Mouse (Mus musculus) urinary bladder, postnatal 10 days (tissue): Measurements from ENCODE around the gene Crygd.
A peak's percentile ranks its signal among the peaks of the same experiment; 100 is the strongest.
"Not testable (repeated sequence)": the region's sequence is repeated elsewhere in the genome, so short reads cannot be mapped to it uniquely, and the experiment has no call there.

Source experiments
- DNase-seq: peaks from one replicate; pipeline ENCODE4 v3.0.0; 2022; ENCODE audit warnings: low spot score

The Crygd gene

DNA sequence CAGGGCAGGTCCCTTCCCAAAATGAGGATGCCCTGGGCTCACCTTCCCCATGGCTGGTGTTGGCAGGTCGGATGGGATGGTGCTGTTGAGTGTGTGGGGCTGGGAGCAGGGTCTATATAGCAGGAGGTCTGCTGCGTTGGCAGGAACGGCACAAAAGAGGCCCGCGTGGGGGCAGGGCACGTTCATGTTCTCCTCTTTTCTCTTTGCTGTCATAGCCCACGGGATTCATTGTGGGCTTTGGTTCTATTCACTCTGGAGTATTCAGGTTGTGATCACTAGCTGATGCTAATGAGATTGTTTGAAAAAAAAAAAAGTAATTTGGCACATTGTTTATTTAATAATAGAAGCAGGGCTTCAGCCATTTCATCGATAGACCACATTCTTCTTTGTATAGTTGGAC, at the start of gene Crygd:
TSS of gene Crygd (minus strand) at position 101 of the 400 bp plus-strand sequence.
- no peak for DNase-seq

DNA sequence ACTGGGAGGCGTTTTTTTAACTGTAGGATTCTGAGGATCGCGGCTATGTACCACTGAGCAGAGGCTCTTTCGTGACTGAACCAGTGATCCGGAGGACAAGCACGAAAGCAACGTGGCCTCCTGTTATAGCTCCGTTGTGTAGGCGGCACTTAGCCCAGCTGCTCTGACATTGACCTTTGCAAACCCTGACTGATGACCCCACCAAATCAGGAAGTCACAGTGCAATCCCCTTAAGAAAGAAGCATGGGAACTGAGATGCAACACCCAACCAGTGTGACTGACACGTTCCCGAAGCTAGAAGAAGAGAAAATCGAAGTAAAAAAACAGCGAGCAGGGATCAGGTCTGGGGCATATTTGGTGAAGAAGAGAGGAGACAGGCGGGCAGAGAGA, 49.5 kb upstream of the Crygd start:
- DNase-seq, result no peak

DNA sequence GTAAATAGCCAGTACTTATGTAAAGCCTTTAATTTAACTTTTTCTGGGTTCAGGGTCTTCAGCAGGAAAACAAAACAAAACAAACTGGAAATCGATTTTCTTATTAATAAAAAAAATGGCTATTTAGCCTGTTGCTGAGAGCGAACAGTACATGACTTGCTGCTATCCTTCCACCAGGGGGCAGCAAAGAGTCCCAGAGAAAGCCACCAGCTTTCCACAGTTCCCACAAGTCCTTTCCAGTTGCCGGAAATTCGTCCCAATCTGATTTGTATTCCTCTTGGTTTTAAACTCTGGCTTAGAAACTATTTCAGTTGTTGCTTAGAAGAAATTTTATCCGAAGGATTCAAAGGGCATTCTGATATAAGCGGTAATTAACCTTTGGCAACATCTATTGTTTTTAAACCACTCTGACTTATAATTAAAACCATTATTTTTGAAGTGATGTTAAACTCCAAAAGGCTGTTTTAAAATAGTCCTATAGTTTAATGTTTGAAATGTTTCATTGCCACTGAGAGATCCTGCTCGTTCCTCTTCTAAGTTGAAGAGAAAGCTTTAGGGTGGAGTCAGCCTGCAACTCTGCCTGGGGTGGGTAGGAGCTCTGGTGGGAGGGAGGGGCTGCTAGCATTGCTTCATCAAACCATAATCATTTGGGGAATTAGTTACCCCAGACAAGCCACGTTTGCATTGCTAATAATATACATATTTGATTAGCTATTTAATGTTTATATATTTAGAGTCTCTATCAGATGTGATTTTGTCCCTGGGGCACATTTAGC, 49.0 kb upstream of the Crygd start:
- peak; percentile 36 for DNase-seq

DNA sequence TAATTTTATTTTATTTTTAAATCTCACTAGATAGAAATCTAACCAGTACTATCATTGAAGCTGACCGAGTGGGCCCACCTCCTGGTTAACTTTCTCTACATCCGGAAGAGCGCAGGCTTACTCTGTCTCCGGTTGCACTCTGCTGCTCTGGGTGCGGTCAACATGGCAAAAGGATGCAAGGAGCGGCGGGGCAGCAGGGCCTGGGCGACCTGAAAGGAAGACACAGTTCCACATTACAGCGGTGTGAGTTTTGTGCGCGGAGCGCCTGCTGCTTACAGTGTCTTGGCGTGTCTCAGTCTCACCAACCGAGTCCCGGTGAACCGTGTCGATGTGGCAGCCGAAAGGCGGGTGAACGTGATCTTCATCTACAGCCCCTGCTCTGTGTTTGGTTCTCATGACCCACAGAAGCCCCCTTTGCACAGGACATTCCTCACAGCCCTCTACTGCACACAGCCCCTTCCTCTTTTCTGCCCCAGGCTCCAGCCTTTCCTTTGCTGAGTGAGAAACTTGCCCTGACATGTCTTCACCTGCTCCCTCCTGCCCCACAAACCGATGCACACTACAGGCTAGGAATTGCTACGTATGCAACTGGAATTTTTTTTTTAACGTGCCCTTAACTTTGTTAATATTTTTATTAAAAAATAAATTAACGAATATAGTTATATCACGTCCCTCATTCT, 46.6 kb upstream of the Crygd start:
- no peak for DNase-seq

DNA sequence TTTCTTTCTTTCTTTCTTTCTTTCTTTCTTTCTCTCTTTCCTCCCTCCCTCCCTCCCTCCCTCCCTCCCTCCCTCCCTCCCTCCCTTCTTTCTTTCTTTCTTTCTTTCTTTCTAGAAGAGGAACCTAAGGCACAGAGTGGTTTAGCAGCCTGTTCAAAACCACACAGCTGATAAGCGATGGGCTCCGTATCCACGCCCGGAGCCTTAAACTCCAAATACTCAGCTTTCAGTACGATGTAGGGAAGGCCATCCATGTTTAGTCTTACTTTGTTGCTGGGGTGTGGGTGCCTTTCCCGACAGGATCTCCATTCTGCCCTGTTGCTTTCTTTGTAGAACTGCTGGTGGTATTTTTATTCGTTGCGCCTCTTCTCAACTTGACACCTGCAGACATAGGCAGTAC, 45.9 kb upstream of the Crygd start:
- no peak for DNase-seq

DNA sequence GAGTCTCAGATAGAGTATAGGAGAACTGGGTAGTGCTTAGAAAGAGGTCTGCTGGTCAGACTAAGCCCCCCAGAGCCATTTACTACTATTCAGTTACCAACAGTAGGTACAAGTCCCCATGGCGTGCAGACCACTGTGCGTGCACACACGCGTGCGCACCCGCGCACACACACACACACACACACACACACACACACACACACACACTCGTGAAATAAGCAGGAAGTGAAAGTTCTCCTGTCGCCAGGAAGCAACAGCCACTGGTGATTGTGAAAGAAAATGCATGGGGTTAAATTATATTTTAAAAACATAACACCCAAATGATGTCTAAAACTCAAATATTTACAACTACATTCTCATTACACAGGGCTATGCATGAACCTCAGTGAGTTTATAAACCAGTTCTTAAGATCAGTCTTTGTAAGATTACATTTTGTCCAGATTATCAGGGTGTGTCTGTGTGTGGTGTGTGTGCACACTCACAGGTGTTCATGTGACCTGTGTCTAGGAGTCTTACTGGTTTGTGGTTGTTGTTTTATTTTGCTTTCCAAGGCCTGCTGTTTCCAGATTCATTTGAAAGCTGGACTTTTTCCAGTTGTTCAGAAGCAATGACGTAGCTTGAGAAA, 44.5 kb upstream of the Crygd start:
- no peak for DNase-seq

DNA sequence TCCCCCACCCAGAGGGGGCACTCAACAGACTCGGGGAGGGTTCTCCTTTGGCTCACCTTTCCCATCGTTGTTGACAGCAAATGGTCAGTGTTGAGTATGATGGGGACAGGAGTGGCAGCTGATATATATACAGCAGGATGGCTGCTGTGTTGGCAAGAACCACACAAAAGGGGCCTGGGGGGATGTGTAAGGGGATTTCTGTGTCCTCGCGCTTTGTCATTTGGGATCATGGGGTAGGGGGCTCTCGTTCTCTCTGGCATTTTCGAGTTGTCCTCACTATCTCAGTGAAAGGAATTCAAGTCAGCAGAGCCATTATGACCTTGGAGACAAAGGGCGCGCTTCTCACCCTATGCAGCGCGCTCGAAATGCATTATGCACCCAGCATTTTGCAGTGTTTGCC, 40.0 kb upstream of the Crygd start, which contains the start of gene Cryga:
TSS of gene Cryga (minus strand) at position 101 of the 400 bp plus-strand sequence.
- no peak for DNase-seq

DNA sequence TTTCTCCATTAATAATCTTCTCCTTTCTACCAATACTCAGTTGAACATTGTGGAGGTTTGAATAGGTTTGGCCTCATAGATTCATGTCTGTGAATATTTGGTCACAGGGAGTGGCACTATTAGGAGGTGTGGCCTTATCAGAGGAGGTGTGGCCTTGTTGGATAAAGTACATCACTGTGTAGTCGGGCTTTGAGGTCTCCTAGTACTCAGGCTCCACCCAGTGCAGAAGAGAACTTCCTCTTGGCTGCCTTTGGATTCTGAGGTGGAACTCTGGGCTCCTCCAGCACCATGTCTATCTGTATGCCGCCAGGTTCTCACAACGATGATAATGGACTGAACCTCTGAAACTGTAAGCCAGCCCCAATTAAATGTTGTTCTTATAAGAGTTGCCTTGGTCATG, 33.7 kb upstream of the Crygd start:
- no peak for DNase-seq

DNA sequence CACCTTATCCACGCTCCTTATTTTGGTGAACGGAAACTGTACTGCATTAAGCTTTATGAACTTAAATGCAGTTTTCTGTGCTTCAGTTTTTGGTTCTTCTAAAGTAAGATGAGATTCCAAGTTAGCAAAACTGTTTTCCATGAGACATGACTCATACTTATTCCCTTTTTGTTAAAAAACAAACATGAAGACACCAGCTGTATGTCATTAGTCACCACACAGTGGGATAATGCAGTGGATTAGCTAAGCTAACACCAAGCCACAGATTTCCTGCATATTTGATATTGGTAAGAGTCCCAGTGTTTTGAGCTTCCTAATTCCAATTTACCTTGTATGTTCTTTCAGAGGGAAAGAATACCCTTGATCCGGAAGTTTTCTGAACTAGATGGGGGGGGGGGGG, 28.3 kb upstream of the Crygd start:
- DNase-seq, result no peak

DNA sequence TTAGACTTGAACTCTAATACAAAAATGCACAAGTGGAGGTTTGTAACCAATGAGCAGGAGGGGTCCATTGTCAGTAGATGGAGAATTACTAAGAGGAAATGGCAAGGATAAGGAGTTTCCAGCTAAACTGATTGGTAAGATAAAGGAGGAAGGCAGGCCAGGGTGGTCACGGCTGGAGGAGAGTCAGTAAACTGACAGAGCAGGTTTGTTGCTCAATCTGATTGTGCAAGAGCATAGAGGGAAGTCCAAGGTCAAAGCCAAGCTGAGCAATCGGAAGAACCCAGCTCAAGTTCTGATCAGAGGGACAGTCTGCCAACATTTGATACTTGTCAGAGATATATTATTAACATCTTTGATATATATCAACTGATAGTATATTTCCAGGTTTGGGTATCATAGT, 27.1 kb upstream of the Crygd start:
- DNase-seq, result no peak

DNA sequence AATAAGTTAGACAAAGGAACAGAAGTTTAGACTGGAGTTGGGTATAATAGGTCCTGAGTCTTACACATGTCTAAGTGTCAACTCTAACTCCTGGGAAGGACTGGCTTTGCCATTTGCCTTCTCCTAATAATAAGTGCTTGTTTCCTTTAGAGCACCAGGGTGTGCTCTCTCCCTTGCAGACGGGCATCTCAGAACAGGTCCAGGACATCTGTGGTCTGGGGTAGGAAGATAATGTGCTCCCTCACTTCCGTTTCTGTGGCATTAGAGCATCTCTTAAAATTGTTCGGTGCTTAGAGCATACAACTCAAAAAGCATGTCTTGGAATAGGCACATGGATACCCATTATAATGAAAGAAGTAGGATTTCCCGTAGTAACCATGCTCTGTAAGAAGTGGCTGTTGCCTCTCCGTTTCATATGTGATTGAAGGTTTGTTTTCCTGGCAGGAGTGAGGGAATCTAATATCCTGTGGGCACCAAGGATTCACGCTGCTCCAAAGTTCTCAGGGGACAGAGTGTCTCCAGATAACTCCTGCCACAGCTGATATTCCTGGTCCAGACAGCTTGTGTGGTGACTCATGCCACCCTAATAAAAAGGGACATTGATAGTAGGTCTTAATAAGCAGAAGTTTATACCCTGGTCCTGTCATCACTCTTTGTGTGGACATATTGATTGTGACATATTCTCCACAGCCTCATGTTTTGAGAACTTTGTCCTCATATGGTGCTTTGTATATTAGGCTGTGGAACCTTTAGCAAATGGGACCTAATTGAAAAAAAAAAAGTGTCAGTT, 25.5 kb upstream of the Crygd start:
- no peak for DNase-seq

DNA sequence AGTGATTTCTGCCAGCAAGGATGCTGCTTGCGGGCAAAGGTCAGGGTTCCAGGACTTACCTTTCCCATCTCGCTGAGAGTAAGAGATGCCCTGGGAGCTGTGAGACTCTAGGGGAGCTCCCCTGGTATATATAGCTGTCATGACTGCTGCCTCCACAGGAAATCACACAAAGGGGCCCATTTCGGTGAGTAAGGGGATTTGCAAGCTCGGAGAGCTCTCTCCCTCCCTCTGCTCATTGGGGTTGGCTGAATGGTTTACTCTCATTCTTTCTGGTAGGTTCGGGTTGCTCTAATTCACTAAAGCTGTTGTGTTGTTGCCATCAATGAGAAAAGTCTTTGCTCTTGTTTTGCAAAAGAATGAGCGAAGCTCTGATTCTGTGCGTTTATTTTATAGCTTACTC, 18.9 kb upstream of the Crygd start, which contains the start of gene Crygb:
TSS of gene Crygb (minus strand) at position 101 of the 400 bp plus-strand sequence.
- no peak for DNase-seq

DNA sequence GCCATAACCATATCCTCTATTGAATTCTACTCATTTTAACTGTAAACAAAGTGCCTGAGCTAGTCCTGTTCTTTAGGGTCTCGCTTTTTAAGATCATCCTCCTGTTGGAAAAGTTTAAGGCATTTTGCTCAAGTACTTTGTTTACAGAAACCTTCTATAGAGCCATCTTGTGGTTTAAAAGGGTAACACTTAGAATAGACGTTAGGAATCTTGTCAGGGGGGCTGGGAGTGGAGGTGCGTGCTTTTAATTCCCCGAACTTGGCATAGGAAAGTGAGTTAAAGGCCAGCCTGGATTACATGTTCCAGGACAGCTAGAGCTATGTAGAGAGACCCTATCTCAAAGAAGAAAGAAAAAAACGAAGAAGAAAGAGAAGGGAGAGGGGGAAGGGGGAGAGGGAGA, 12.4 kb upstream of the Crygd start:
- no peak for DNase-seq

DNA sequence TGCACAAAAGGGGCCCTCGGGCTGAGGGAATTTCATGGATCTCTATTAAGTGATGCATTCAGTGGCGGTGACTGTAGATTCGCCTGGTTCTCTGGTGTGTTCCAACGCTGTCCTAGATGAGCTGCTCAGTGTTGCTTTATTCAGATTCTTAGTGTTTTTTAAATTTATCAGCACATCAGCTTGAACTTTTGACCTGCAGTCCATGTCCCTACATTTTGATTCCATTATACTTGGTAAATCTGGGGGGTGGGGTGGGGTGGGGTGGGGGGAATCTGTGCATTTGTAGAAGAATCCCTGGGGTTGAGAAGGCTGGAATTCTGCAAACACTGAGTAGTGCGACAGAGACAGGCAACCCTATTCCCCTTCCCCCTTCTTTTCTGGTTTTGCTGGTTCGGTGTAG, 10.3 kb upstream of the Crygd start, which contains the start of gene Crygc:
TSS of gene Crygc (minus strand) at position 101 of the 400 bp plus-strand sequence.
- no peak for DNase-seq

DNA sequence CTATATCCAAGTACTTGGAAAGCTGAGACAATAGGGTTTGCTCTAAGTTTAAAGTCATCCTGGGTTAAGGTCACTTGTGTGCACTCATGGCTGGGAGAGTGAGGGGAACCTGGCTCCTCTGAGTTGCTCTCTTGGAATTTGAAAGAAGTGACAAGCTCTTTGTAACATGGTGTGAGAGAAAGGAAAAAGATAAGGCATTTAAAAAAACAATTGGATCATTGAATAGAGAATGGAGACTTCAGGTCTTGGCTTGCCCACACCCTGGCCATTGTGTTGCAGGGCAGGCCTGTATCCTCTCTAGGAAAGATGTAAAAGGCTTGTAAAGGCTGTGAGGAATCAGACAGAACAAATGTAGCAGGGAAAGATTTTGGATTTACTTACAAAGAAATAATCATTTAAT, 4.6 kb upstream of the Crygd start:
- DNase-seq, result no peak

DNA sequence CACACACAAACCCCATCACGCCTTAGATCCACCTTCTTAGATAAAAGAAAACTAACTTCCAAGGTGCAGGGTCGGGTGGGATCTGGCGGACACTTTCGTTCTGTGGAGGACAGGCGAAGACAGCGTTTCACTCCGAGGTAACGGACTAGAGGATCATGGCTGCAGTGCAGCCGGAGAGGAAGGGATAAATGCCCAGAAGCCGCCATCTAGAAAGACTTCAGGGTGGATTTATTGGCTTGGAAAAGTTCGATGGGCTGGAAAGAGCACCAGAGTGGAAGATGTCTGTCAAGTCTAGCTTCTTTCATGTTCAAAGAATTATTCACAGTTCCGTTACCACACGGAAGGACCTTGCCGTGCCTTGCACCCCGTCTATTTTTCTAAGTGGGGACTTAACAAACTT, 949 bp upstream of the Crygd start:
- no peak for DNase-seq

DNA sequence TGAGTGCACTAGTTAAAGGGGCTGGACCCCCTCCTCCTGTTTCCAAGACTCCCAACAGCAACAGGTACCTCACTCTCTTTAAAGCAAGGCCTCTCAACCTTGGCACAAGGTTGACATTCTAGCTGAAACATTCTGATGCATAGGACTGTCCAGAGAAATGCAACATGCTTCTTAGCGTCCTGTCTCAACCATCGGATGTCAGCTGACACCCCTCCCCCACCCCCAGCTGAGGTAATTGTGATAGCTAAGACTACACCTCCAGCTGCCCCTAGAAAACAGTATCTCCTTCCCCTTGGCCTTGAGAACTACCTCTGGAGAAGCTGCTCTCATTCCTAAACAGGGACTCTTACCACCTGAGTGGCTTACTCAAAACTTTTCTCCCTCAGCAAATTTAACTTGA, 11.1 kb downstream of the Crygd start:
- no peak for DNase-seq

DNA sequence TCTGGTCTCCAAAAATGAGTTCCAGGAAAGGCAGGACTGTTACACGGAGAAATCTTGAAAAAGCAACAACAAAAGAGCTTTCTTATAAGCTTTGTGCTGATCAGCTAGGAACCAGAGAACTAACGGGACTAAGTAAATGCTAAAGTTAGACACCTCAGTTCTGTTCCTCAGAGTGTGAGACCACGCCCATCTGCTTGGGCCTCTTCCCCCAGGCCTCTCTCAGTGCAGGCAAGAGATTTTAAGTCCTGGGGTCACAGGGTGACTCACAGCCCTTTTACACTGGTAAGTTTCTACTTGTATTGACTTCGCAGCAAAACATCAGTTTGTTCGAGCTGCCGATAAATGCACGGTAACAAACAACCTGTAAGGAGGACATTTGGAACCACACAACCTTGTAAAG, 11.6 kb downstream of the Crygd start:
- no peak for DNase-seq

DNA sequence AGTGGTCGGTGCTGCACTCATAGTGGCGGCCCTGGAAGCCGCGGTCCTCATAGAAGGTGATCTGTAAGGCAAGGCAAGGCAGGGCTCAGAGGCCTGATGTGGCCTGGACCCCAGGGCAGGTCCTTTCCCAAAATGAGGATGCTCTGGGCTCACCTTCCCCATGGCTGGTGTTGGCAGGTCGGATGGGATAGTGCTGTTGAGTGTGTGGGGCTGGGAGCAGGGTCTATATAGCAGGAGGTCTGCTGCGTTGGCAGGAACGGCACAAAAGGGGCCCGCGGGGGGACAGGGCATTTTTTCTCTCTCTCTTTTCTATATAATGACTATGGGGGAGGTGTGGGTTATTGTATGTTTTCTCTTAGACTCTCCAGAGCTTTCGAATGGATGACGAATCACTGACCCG, 12.3 kb downstream of the Crygd start, which contains the start of gene Cryge:
TSS of gene Cryge (minus strand) at position 198 of the 400 bp plus-strand sequence.
- DNase-seq, result not testable (repeated sequence)

DNA sequence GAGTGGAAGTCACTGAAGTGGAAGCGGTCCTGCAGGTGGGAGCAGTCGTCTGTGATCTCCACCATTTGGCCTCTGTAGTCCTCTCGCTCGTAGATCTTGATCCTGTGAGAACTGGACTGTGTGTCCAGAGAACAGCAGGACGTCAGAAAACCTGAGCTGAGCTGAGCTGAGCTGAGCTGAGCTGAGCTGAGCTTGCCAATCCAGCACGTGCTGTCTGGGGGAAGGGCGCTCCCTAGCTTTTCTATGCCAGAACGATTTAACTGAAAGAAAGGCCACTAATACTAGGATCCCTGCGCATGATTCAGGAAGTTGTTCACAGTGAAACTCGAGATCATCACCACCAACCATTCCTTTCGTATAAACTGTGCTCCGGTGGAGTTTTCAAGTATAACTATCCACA, 14.5 kb downstream of the Crygd start:
- no peak for DNase-seq

DNA sequence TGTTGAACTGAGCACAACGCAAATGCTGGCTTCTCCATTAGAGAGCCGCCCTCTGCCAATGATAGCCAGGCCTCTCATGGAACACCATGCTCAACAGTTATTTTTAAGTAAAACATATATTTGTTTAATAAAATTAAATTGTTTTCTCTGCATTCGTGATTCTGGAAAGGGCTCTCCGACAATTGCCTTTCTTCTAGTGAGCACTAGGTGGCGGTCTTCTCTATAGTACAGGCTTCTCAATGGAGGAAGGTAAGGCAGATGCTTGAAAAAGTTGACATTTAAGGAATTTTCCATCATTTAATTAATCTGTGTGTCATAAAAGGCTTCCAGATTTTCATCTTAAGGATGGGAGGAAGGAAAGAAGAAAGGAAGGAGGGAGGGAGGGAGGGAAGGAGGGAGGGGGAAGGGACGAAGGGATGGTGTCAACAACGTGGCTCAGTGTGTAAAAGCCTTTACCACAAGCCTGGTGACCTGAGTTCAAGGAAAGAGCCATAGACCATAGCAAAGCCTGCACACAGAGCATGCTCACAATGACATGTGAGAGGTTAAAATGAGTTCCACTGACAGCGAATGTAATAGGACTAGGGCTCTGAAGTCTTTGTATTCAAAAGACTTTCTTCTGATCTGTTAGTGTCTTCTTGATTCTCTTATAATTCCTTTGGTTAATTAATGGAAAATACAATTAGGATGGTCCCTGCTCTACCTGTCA, 16.7 kb downstream of the Crygd start:
- DNase-seq, result no peak

DNA sequence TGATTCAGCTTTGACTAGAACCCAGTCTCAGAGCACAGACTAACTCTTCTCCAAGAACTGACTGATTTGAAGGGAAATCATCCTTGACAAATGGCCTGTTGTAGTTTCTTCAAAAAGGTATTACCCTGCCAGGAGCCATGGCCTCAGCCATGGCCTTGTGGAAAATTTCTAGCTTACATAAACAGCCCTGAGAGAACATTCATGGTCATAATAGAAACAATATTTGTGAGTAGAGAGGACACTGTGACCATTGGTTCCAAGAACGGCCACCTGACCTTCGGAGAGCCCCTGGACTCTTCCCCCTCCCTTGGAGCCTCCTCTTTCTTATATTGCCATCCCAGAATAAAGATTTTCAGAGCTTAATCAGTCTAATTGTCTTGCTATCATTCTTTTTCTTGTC, 19.8 kb downstream of the Crygd start:
- no peak for DNase-seq
